Mouse (Mus musculus): ENCODE data around the gene Vcam1.

The Vcam1 gene

GRCm38 (mm10) chr3:116126508-116127190 lies 2.8 kb downstream of the Vcam1 start:
- no peak for DNase-seq

- no peak for DNase-seq
Measured at GRCm38 (mm10) chr3:116126070-116126469, 3.4 kb downstream of the Vcam1 start.

GRCm38 (mm10) chr3:116123827-116124226 lies 5.7 kb downstream of the Vcam1 start:
- no peak for DNase-seq

GRCm38 (mm10) chr3:116122696-116123095 lies 6.8 kb downstream of the Vcam1 start:
- no peak for DNase-seq

- DNase-seq, result no peak
Measured at GRCm38 (mm10) chr3:116121026-116121425, 8.5 kb downstream of the Vcam1 start.

GRCm38 (mm10) chr3:116120391-116120790 lies 9.1 kb downstream of the Vcam1 start:
- no peak for DNase-seq

- no peak for DNase-seq
Measured at GRCm38 (mm10) chr3:116119162-116119561, 10.3 kb downstream of the Vcam1 start.

- no peak for DNase-seq
Measured at GRCm38 (mm10) chr3:116117046-116117445, 12.4 kb downstream of the Vcam1 start.

GRCm38 (mm10) chr3:116114249-116115188 lies 15.0 kb downstream of the Vcam1 start:
- DNase-seq, result peak; percentile 32

- DNase-seq, result no peak
Measured at GRCm38 (mm10) chr3:116113443-116114241, 15.8 kb downstream of the Vcam1 start.

GRCm38 (mm10) chr3:116112816-116113405 lies 16.6 kb downstream of the Vcam1 start:
- no peak for DNase-seq

GRCm38 (mm10) chr3:116105713-116106112 lies 23.8 kb downstream of the Vcam1 start:
- DNase-seq, result no peak

- DNase-seq, result peak; percentile 53
Measured at GRCm38 (mm10) chr3:116104866-116105647, 24.4 kb downstream of the Vcam1 start.

- DNase-seq, result no peak
Measured at GRCm38 (mm10) chr3:116104270-116104669, 25.2 kb downstream of the Vcam1 start.

GRCm38 (mm10) chr3:116100850-116101249 lies 28.6 kb downstream of the Vcam1 start:
- DNase-seq, result no peak

GRCm38 (mm10) chr3:116095934-116096333 lies 33.6 kb downstream of the Vcam1 start:
- no peak for DNase-seq

- no peak for DNase-seq
Measured at GRCm38 (mm10) chr3:116095312-116095711, 34.2 kb downstream of the Vcam1 start.

GRCm38 (mm10) chr3:116094886-116095285 lies 34.6 kb downstream of the Vcam1 start:
- no peak for DNase-seq

GRCm38 (mm10) chr3:116094288-116094687 lies 35.2 kb downstream of the Vcam1 start:
- DNase-seq, result no peak

GRCm38 (mm10) chr3:116092547-116092946 lies 36.9 kb downstream of the Vcam1 start:
- no peak for DNase-seq

- DNase-seq, result no peak
Measured at GRCm38 (mm10) chr3:116091706-116092105, 37.8 kb downstream of the Vcam1 start.

- no peak for DNase-seq
Measured at GRCm38 (mm10) chr3:116085962-116086361, 43.5 kb downstream of the Vcam1 start.

All from layer of hippocampus, adult 9-11 months (tissue).